Mouse (Mus musculus) liver, embryonic 13.5 days (tissue): ENCODE data around the gene Rnf6. TPM values are rescaled to one million over a fixed set of nuclear protein-coding genes. Genes with fewer than 3 reads are reported as not detected.
A peak's percentile ranks its signal among the peaks of the same experiment; 100 is the strongest.

Experiments used
- ATAC-seq: fragments of 200-750 bp; cut with Nextera tagmentation; 2 replicates; pipeline ENCODE4 v1.8.0; 2017; ENCODE audit warnings: low read depth, mild to moderate bottlenecking, moderate number of reproducible peaks, moderate library complexity
- DNase-seq: peaks from one replicate; pipeline ENCODE4 v3.0.0; 2022
- H3K27ac ChIP-seq: fragments of 300-500 bp; sonication (generic); 2 replicates; pipeline ENCODE4 v1.5.1; 2015; ENCODE audit warnings: moderate library complexity, mild to moderate bottlenecking, inconsistent platforms
- H3K27me3 ChIP-seq: fragments of 300-500 bp; sonication (generic); 2 replicates; pipeline ENCODE4 v1.6.1; 2015; ENCODE audit warnings: mild to moderate bottlenecking, inconsistent platforms
- H3K36me3 ChIP-seq: fragments of 300-500 bp; sonication (generic); 2 replicates; pipeline ENCODE4 v1.6.1; 2015; ENCODE audit warnings: mild to moderate bottlenecking, inconsistent platforms
- H3K4me1 ChIP-seq: fragments of 300-500 bp; sonication (generic); replicated peaks from 2 replicates; pipeline ENCODE4 v1.6.1; 2015; ENCODE audit warnings: inconsistent platforms
- H3K4me2 ChIP-seq: fragments of 300-500 bp; sonication (generic); 2 replicates; pipeline ENCODE4 v1.6.1; 2015; ENCODE audit warnings: inconsistent platforms, mild to moderate bottlenecking, moderate library complexity
- H3K4me3 ChIP-seq: fragments of 300-500 bp; sonication (generic); replicated peaks from 2 replicates; pipeline ENCODE4 v1.5.1; 2015; ENCODE audit warnings: mild to moderate bottlenecking, inconsistent platforms
- H3K9ac ChIP-seq: fragments of 300-500 bp; sonication (generic); 2 replicates; pipeline ENCODE4 v1.6.1; 2015; ENCODE audit warnings: mild to moderate bottlenecking, inconsistent platforms
- H3K9me3 ChIP-seq: fragments of 300-500 bp; sonication (generic); replicated peaks from 2 replicates; pipeline ENCODE4 v1.6.1; 2016; ENCODE audit warnings: inconsistent platforms
- WGBS: fragments of 180-500 bp; shearing (Covaris S2); methylation state at CpG from one replicate; pipeline ENCODE4 v1.1.7; 2015; ENCODE audit not compliant: insufficient replicate concordance; 5-methylcytosine and 5-hydroxymethylcytosine counted together
- polyA plus RNA-seq: library from polyadenylated mRNA; unstranded; fragments of >200 nt; fragmentation: Nextera tagmentation; extraction: Ambion mirVana; gene quantifications from 2 replicates; pipeline ENCODE4 v1.2.1, GENCODE M21; 2015

The Rnf6 gene
- polyA plus RNA-seq: 21.3 and 28.2 TPM in 2 replicates

- Histone ChIP-seq H3K4me3 (peak within 1 kb of the TSS; percentile 78), H3K27ac (peak within 1 kb of the TSS; percentile 99), H3K9me3 (no peaks in the 10 kb centered on the region), H3K27me3 (no peaks in the 10 kb centered on the region), H3K4me2 (peak within 1 kb of the TSS; percentile 78), H3K9ac (peak within 1 kb of the TSS; percentile 90), H3K36me3 (peaks cover 32% of the 10 kb centered on the region), H3K4me1 (peaks cover 25% of the 10 kb centered on the region)
- peak; percentile 98 for ATAC-seq
- under 1% methylated on average over 67 of the region's 67 CpGs for WGBS
- DNase-seq: peak; percentile 95
Observed at GRCm38 (mm10) chr5:146220879-146221714, at the start of gene Rnf6. Gene Rnf6, minus strand, starts transcription at chr5:146221555.

GRCm38 (mm10) chr5:146270593-146270992, 49.2 kb upstream of the Rnf6 start:
- Histone ChIP-seq H3K36me3 (peaks cover 59% of the 10 kb centered on the region), H3K9ac (no peak overlapping the region), H3K27me3 (no peaks in the 10 kb centered on the region), H3K9me3 (no peaks in the 10 kb centered on the region), H3K27ac (peak overlapping the region; percentile 72), H3K4me3 (no peak overlapping the region), H3K4me1 (peaks cover 28% of the 10 kb centered on the region), H3K4me2 (no peak overlapping the region)
- 66% methylated on average over 9 of the region's 9 CpGs for WGBS
- ATAC-seq (no peak), DNase-seq (no peak)

GRCm38 (mm10) chr5:146267776-146268175, 46.4 kb upstream of the Rnf6 start:
- H3K27ac ChIP-seq: peak overlapping the region; percentile 29; the same call in 1 of the 2 replicates
- WGBS: 85% methylated on average over 7 of the region's 7 CpGs
- peaks cover 32% of the 10 kb centered on the region for H3K36me3 ChIP-seq
- no peaks in the 10 kb centered on the region for H3K27me3 ChIP-seq
- ATAC-seq: no peak
- DNase-seq: no peak
- H3K9ac ChIP-seq: no peak overlapping the region
- no peak overlapping the region for H3K4me3 ChIP-seq
- peaks cover 28% of the 10 kb centered on the region for H3K4me1 ChIP-seq
- H3K4me2 ChIP-seq: no peak overlapping the region
- no peaks in the 10 kb centered on the region for H3K9me3 ChIP-seq

GRCm38 (mm10) chr5:146265934-146266591, 44.7 kb upstream of the Rnf6 start:
- H3K27ac ChIP-seq: no peak overlapping the region
- H3K4me1 ChIP-seq: peaks cover 14% of the 10 kb centered on the region
- no peaks in the 10 kb centered on the region for H3K9me3 ChIP-seq
- no peak overlapping the region for H3K4me3 ChIP-seq
- H3K27me3 ChIP-seq: no peaks in the 10 kb centered on the region
- H3K9ac ChIP-seq: no peak overlapping the region
- WGBS: 65% methylated on average over 4 of the region's 6 CpGs
- no peak for ATAC-seq
- H3K4me2 ChIP-seq: no peak overlapping the region
- peaks cover 30% of the 10 kb centered on the region for H3K36me3 ChIP-seq
- no peak for DNase-seq

GRCm38 (mm10) chr5:146260003-146260402, 38.6 kb upstream of the Rnf6 start:
- H3K27me3 ChIP-seq: no peaks in the 10 kb centered on the region
- no peak overlapping the region for H3K4me2 ChIP-seq
- H3K9ac ChIP-seq: no peak overlapping the region
- H3K4me1 ChIP-seq: peaks cover 11% of the 10 kb centered on the region
- ATAC-seq: no peak
- no peaks in the 10 kb centered on the region for H3K9me3 ChIP-seq
- H3K27ac ChIP-seq: no peak overlapping the region
- H3K4me3 ChIP-seq: no peak overlapping the region
- WGBS: 55% methylated on average over 9 of the region's 9 CpGs
- peak; percentile 54 for DNase-seq
- H3K36me3 ChIP-seq: peaks cover 27% of the 10 kb centered on the region

GRCm38 (mm10) chr5:146253644-146254043, 32.3 kb upstream of the Rnf6 start:
- Histone ChIP-seq H3K27me3 (no peaks in the 10 kb centered on the region), H3K27ac (no peak overlapping the region), H3K9me3 (no peaks in the 10 kb centered on the region), H3K4me3 (no peak overlapping the region), H3K4me2 (no peak overlapping the region), H3K9ac (no peak overlapping the region), H3K36me3 (peaks cover 20% of the 10 kb centered on the region), H3K4me1 (peaks cover 67% of the 10 kb centered on the region)
- ATAC-seq: no peak
- no peak for DNase-seq
- 79% methylated on average over 5 of the region's 5 CpGs for WGBS

GRCm38 (mm10) chr5:146251663-146252429, 30.5 kb upstream of the Rnf6 start:
- peak overlapping the region; percentile 97 for H3K27ac ChIP-seq
- H3K27me3 ChIP-seq: no peaks in the 10 kb centered on the region
- H3K4me3 ChIP-seq: no peak overlapping the region
- peaks cover 74% of the 10 kb centered on the region for H3K4me1 ChIP-seq
- peaks cover 15% of the 10 kb centered on the region for H3K36me3 ChIP-seq
- DNase-seq (no peak), ATAC-seq (no peak)
- 64% methylated on average over 5 of the region's 5 CpGs for WGBS
- no peaks in the 10 kb centered on the region for H3K9me3 ChIP-seq
- peak overlapping the region; percentile 62; the same call in 1 of the 2 replicates for H3K9ac ChIP-seq
- no peak overlapping the region for H3K4me2 ChIP-seq

GRCm38 (mm10) chr5:146250369-146251075, 29.2 kb upstream of the Rnf6 start:
- Histone ChIP-seq H3K27ac (peak overlapping the region; percentile 97), H3K36me3 (peaks cover 13% of the 10 kb centered on the region), H3K27me3 (no peaks in the 10 kb centered on the region), H3K9ac (peak overlapping the region; percentile 62), H3K4me1 (peaks cover 88% of the 10 kb centered on the region), H3K9me3 (no peaks in the 10 kb centered on the region), H3K4me3 (peak overlapping the region; percentile 43), H3K4me2 (peak overlapping the region; percentile 67)
- WGBS: 34% methylated on average over 12 of the region's 12 CpGs
- ATAC-seq (peak; percentile 98), DNase-seq (peak; percentile 79)

- peak overlapping the region; percentile 97 for H3K27ac ChIP-seq
- DNase-seq (no peak), ATAC-seq (no peak)
- peaks cover 12% of the 10 kb centered on the region for H3K36me3 ChIP-seq
- no peaks in the 10 kb centered on the region for H3K27me3 ChIP-seq
- WGBS: 82% methylated on average over 10 of the region's 10 CpGs
- peak overlapping the region; percentile 46 for H3K9ac ChIP-seq
- no peak overlapping the region for H3K4me3 ChIP-seq
- H3K4me2 ChIP-seq: peak overlapping the region; percentile 33
- peaks cover 94% of the 10 kb centered on the region for H3K4me1 ChIP-seq
- H3K9me3 ChIP-seq: no peaks in the 10 kb centered on the region
Observed at GRCm38 (mm10) chr5:146248746-146249145, 27.4 kb upstream of the Rnf6 start.

- 61% methylated on average over 5 of the region's 5 CpGs for WGBS
- H3K4me3 ChIP-seq: no peak overlapping the region
- peak overlapping the region; percentile 49 for H3K27ac ChIP-seq
- peak overlapping the region; percentile 28 for H3K9ac ChIP-seq
- peaks cover 8% of the 10 kb centered on the region; the same call in 1 of the 2 replicates for H3K36me3 ChIP-seq
- H3K4me2 ChIP-seq: no peak overlapping the region
- DNase-seq (no peak), ATAC-seq (no peak)
- H3K27me3 ChIP-seq: no peaks in the 10 kb centered on the region
- peaks cover 97% of the 10 kb centered on the region for H3K4me1 ChIP-seq
- H3K9me3 ChIP-seq: no peaks in the 10 kb centered on the region
Observed at GRCm38 (mm10) chr5:146247709-146248108, 26.4 kb upstream of the Rnf6 start.
